Mouse (Mus musculus) thymus, adult 2 months (tissue): ENCODE data around the gene Izumo4. TPM values are rescaled to one million over a fixed set of nuclear protein-coding genes. Genes with fewer than 3 reads are reported as not detected.
A peak's percentile ranks its signal among the peaks of the same experiment; 100 is the strongest.

Experiments used
- DNase-seq: peaks from one replicate; pipeline ENCODE4 v3.0.0; 2021
- H3K27ac ChIP-seq: fragments of 200-500 bp; 2 replicates; pipeline ENCODE4 v1.5.1; 2012; ENCODE audit warnings: low read length, control low read depth; ENCODE audit not compliant: control insufficient read depth, insufficient read depth
- H3K27me3 ChIP-seq: fragments of 200-500 bp; 2 replicates; pipeline ENCODE4 v1.6.1; 2012; ENCODE audit warnings: mild to moderate bottlenecking, low read length, moderate library complexity, mixed read lengths; ENCODE audit not compliant: control insufficient read depth, insufficient read depth
- H3K36me3 ChIP-seq: fragments of 200-500 bp; 2 replicates; pipeline ENCODE4 v1.6.1; 2012; ENCODE audit warnings: mild to moderate bottlenecking, low read length, moderate library complexity; ENCODE audit not compliant: control insufficient read depth, insufficient read depth
- H3K4me1 ChIP-seq: fragments of 200-500 bp; replicated peaks from 2 replicates; pipeline ENCODE4 v1.6.1; 2012; ENCODE audit warnings: low read length; ENCODE audit not compliant: control insufficient read depth, insufficient read depth
- H3K4me3 ChIP-seq: fragments of 200-500 bp; 2 replicates; pipeline ENCODE4 v1.5.1; 2012; ENCODE audit warnings: mild to moderate bottlenecking, low read length, control low read depth, moderate library complexity; ENCODE audit not compliant: control insufficient read depth, insufficient read depth
- CTCF ChIP-seq: fragments of 200-500 bp; IDR thresholded peaks from 2 replicates; pipeline ENCODE4 v1.5.1; 2012; ENCODE audit warnings: mild to moderate bottlenecking, control low read depth, low read length, moderate library complexity, borderline replicate concordance; ENCODE audit not compliant: control insufficient read depth, poor library complexity, insufficient read depth; ENCODE audit errors: extremely low read depth
- POLR2A ChIP-seq: fragments of 200-500 bp; IDR thresholded peaks from 2 replicates; pipeline ENCODE4 v1.6.1; 2012; ENCODE audit warnings: mild to moderate bottlenecking, low read length, control low read depth, moderate library complexity; ENCODE audit not compliant: control insufficient read depth, poor library complexity, insufficient read depth; ENCODE audit errors: extremely low read depth
- WGBS: fragments of 180-500 bp; shearing (Covaris S2); methylation state at CpG from one replicate; pipeline ENCODE4 v1.1.7; 2018; 5-methylcytosine and 5-hydroxymethylcytosine counted together
- polyA plus RNA-seq: library from polyadenylated mRNA; depleted of rRNA; stranded (reverse); fragments of >200 nt; gene quantifications from 2 replicates; pipeline ENCODE4 v1.2.3, GENCODE M21; 2012

The Izumo4 gene
- polyA plus RNA-seq, 1 experiment = 66.9 TPM

- TF ChIP-seq POLR2A (no peak), CTCF (no peak)
- Histone ChIP-seq H3K36me3 (peaks cover 32% of the 10 kb centered on the region), H3K4me1 (peaks cover 66% of the 10 kb centered on the region), H3K27me3 (no peaks in the 10 kb centered on the region), H3K27ac (no peak overlapping the region), H3K4me3 (peak overlapping the region; percentile 98)
- 51% methylated on average over 5 of the region's 5 CpGs for WGBS
- no peak for DNase-seq
Measured at GRCm38 (mm10) chr10:80674161-80674711, 27.7 kb upstream of the Izumo4 start.

GRCm38 (mm10) chr10:80674851-80675404, 27.1 kb upstream of the Izumo4 start:
- Histone ChIP-seq H3K4me1 (peaks cover 72% of the 10 kb centered on the region), H3K4me3 (peak overlapping the region; percentile 98), H3K36me3 (peaks cover 25% of the 10 kb centered on the region), H3K27me3 (no peaks in the 10 kb centered on the region), H3K27ac (peak overlapping the region; percentile 9; the same call in 1 of the 2 replicates)
- DNase-seq = no peak
- TF ChIP-seq CTCF (no peak), POLR2A (no peak)
- 5% methylated on average over 6 of the region's 6 CpGs for WGBS

GRCm38 (mm10) chr10:80675405-80676197, 26.4 kb upstream of the Izumo4 start:
- Histone ChIP-seq H3K4me1 (peaks cover 78% of the 10 kb centered on the region), H3K27ac (peak overlapping the region; percentile 9; the same call in 1 of the 2 replicates)
- no peak for DNase-seq

GRCm38 (mm10) chr10:80676198-80676928, 25.6 kb upstream of the Izumo4 start:
- peaks cover 10% of the 10 kb centered on the region for H3K36me3 ChIP-seq
- H3K27me3 ChIP-seq = no peaks in the 10 kb centered on the region
- peaks cover 76% of the 10 kb centered on the region for H3K4me1 ChIP-seq
- peak overlapping the region; percentile 97 for H3K27ac ChIP-seq
- TF ChIP-seq POLR2A (peak; percentile 99), CTCF (peak; percentile 54)
- H3K4me3 ChIP-seq = peak overlapping the region; percentile 98
- peak; percentile 99 for DNase-seq
- whole genome bisulfite sequencing = under 1% methylated on average over 69 of the region's 78 CpGs

More at GRCm38 (mm10) chr10:80675405-80676197, 26.4 kb upstream of the Izumo4 start:
- under 1% methylated on average over 52 of the region's 54 CpGs for WGBS
- Histone ChIP-seq H3K27me3 (no peaks in the 10 kb centered on the region), H3K4me3 (peak overlapping the region; percentile 98), H3K36me3 (peaks cover 18% of the 10 kb centered on the region)
- no peak for TF ChIP-seq CTCF
- TF ChIP-seq POLR2A = no peak

- H3K4me1 ChIP-seq = peaks cover 74% of the 10 kb centered on the region
- peak overlapping the region; percentile 71 for H3K4me3 ChIP-seq
- TF ChIP-seq POLR2A (no peak), CTCF (no peak)
- H3K27ac ChIP-seq = peak overlapping the region; percentile 97
- 1% methylated on average over 9 of the region's 9 CpGs for WGBS
- H3K36me3 ChIP-seq = 0 out of 2 replicates have a peak, but pooled peaks cover 3% of the 10 kb centered on the region
- H3K27me3 ChIP-seq = no peaks in the 10 kb centered on the region
- DNase-seq = no peak
Measured at GRCm38 (mm10) chr10:80677128-80677875, 24.7 kb upstream of the Izumo4 start.

GRCm38 (mm10) chr10:80677942-80678436, 24.0 kb upstream of the Izumo4 start, which contains the start of gene Mknk2:
TSS of gene Mknk2 (minus strand) at chr10:80678112.
- TF ChIP-seq CTCF (0 out of 2 replicates have a peak, but pooled peaks have one; percentile 51), POLR2A (peak; percentile 88)
- peak within 1 kb of the TSS; percentile 97 for H3K27ac ChIP-seq
- no peaks in the 10 kb centered on the region for H3K27me3 ChIP-seq
- peak; percentile 90 for DNase-seq
- H3K4me1 ChIP-seq = peaks cover 74% of the 10 kb centered on the region
- 0% methylated on average over 8 of the region's 8 CpGs for WGBS
- H3K4me3 ChIP-seq = peak within 1 kb of the TSS; percentile 71
- no peaks in the 10 kb centered on the region for H3K36me3 ChIP-seq
